Mouse (Mus musculus): ENCODE data around the gene Gm28053.

DNA sequence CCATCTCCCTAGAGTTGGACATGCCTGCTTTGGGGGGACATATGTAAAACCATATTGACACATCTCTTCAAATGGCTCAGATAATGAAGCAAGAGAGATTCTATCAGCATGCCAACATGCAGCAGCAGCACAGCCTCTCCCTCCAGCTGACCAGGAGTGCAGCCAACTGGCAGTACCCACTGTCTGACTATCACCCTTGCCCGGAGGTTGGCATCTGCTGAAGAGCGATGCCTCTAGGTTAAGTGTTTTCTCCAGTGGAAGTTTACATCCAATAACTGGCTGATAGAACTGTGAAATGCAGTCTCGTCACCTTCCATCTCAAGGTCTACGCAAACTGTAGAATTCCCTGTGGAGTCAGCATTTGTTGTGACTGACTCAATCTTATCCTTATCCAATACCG lies 19.3 kb downstream of the Gm28053 start:
- TF ChIP-seq CTCF (IDR thresholded peaks at IDR 0.05; ENCODE audit: low read depth, low read length), result no peak
- TF ChIP-seq POLR2A (IDR thresholded peaks at IDR 0.05; ENCODE audit: borderline replicate concordance, low read depth, low read length), result no peak

All from bone marrow macrophage, adult 2 months (primary cell).